Mouse (Mus musculus) MEL (cell line): ENCODE results near the gene Ibsp. TPM values are rescaled to one million over a fixed set of nuclear protein-coding genes. Genes with fewer than 3 reads are reported as not detected.

ENCODE experiments used
- DNase-seq: peaks from one replicate; pipeline ENCODE4 v3.0.0; 2011; ENCODE audit warnings: low read depth, low spot score
- H3K27ac ChIP-seq: 2 replicates; pipeline ENCODE4 v1.5.1; 2012; ENCODE audit warnings: low read depth, mild to moderate bottlenecking, control low read depth, low read length, moderate library complexity; ENCODE audit not compliant: control insufficient read depth
- H3K27me3 ChIP-seq, 2 experiments: fragments of 150-350 bp in 1 of 2; sonication (generic) in 1 of 2; 2 replicates each; pipeline ENCODE4 v1.6.1; 2012; ENCODE audit warnings: low read length in 2 of 2, mild to moderate bottlenecking in 2 of 2, improper control_type of control experiment in 1 of 2, moderate library complexity in 1 of 2; ENCODE audit not compliant: insufficient read depth in 2 of 2, control insufficient read depth in 1 of 2
- H3K36me3 ChIP-seq, 2 experiments: 2 replicates each; pipeline ENCODE4 v1.6.1; 2012 to 2014; ENCODE audit warnings: low read length in 2 of 2, improper control_type of control experiment in 1 of 2, inconsistent platforms in 1 of 2, mild to moderate bottlenecking in 1 of 2; ENCODE audit not compliant: insufficient read depth in 2 of 2, control insufficient read depth in 1 of 2
- H3K4me1 ChIP-seq, 2 experiments: fragments of 150-350 bp in 1 of 2; sonication (generic) in 1 of 2; 2 replicates each; pipeline ENCODE4 v1.6.1; 2012; ENCODE audit warnings: low read length in 2 of 2, improper control_type of control experiment in 1 of 2, mild to moderate bottlenecking in 1 of 2; ENCODE audit not compliant: insufficient read depth in 2 of 2, control insufficient read depth in 1 of 2
- H3K4me3 ChIP-seq, 2 experiments: fragments of 150-350 bp in 1 of 2; sonication (generic) in 1 of 2; 2 replicates each; pipeline ENCODE4 v1.5.1; 2012; ENCODE audit warnings: low read depth in 2 of 2, low read length in 2 of 2, mild to moderate bottlenecking in 2 of 2, moderate library complexity in 2 of 2, control low read depth in 1 of 2, improper control_type of control experiment in 1 of 2; ENCODE audit not compliant: control insufficient read depth in 1 of 2, insufficient read depth in 1 of 2
- H3K79me2 ChIP-seq: 2 replicates; pipeline ENCODE4 v1.6.1; 2012; ENCODE audit warnings: mild to moderate bottlenecking, low read length, moderate library complexity; ENCODE audit not compliant: control insufficient read depth, poor library complexity, insufficient read depth
- H3K9ac ChIP-seq: 2 replicates; pipeline ENCODE4 v1.6.1; 2012; ENCODE audit warnings: low read depth, mild to moderate bottlenecking, control low read depth, low read length, moderate library complexity; ENCODE audit not compliant: control insufficient read depth, poor library complexity, severe bottlenecking
- H3K9me3 ChIP-seq: fragments of 150-350 bp; sonication (generic); replicated peaks from 2 replicates; pipeline ENCODE4 v1.6.1; 2012; ENCODE audit warnings: mild to moderate bottlenecking, low read length, improper control_type of control experiment, moderate library complexity; ENCODE audit not compliant: insufficient read depth
- CHD1 ChIP-seq: IDR thresholded peaks from 2 replicates; pipeline ENCODE4 v1.6.1; 2012; ENCODE audit warnings: low read depth, mild to moderate bottlenecking, inconsistent platforms, low read length, improper control_type of control experiment
- CHD2 ChIP-seq: IDR thresholded peaks from 2 replicates; pipeline ENCODE4 v1.6.1; 2011; ENCODE audit warnings: low read length, improper control_type of control experiment
- CTCF ChIP-seq, 3 experiments: IDR thresholded peaks in 2 of 3; conservative IDR thresholded peaks in 1 of 3; 2 replicates each; pipeline ENCODE4 v1.5.1; 2011 to 2012; ENCODE audit warnings: low read length in 3 of 3, low read depth in 2 of 3, mild to moderate bottlenecking in 2 of 3, improper control_type of control experiment in 1 of 3, inconsistent platforms in 1 of 3, mixed read lengths in 1 of 3, moderate library complexity in 1 of 3; ENCODE audit not compliant: control insufficient read depth in 1 of 3, insufficient read depth in 1 of 3, poor library complexity in 1 of 3, severe bottlenecking in 1 of 3
- ELF1 ChIP-seq: IDR thresholded peaks from 2 replicates; pipeline ENCODE4 v1.6.1; 2014; ENCODE audit warnings: low read depth, mild to moderate bottlenecking, inconsistent platforms, low read length, improper control_type of control experiment, moderate library complexity
- EP300 ChIP-seq, 2 experiments: IDR thresholded peaks; 2 replicates each; pipeline ENCODE4 v1.6.1; 2011; ENCODE audit warnings: improper control_type of control experiment in 2 of 2, low read length in 2 of 2, low read depth in 1 of 2, mild to moderate bottlenecking in 1 of 2
- GABPA ChIP-seq: IDR thresholded peaks from 2 replicates; pipeline ENCODE4 v1.6.1; 2012; ENCODE audit warnings: low read depth, mild to moderate bottlenecking, inconsistent platforms, low read length, improper control_type of control experiment, moderate library complexity
- HCFC1 ChIP-seq: IDR thresholded peaks from 2 replicates; pipeline ENCODE4 v1.6.1; 2012; ENCODE audit warnings: low read depth, mild to moderate bottlenecking, inconsistent platforms, low read length, improper control_type of control experiment, moderate library complexity
- KAT2A ChIP-seq: conservative IDR thresholded peaks from 2 replicates; pipeline ENCODE4 v1.6.1; 2012; ENCODE audit warnings: low read depth, low read length, improper control_type of control experiment, inconsistent platforms
- MAFK ChIP-seq: IDR thresholded peaks from 2 replicates; pipeline ENCODE4 v1.6.1; 2011; ENCODE audit warnings: low read depth, mild to moderate bottlenecking, low read length, improper control_type of control experiment, borderline replicate concordance
- MEF2A ChIP-seq: IDR thresholded peaks from 2 replicates; pipeline ENCODE4 v1.6.1; 2014; ENCODE audit warnings: low read depth, mild to moderate bottlenecking, inconsistent platforms, low read length, improper control_type of control experiment; ENCODE audit not compliant: poor library complexity, insufficient replicate concordance, severe bottlenecking; ENCODE audit errors: extremely low read depth
- MXI1 ChIP-seq: IDR thresholded peaks from 2 replicates; pipeline ENCODE4 v1.6.1; 2011; ENCODE audit warnings: mild to moderate bottlenecking, low read depth, low read length, improper control_type of control experiment
- MYC ChIP-seq: IDR thresholded peaks from 2 replicates; pipeline ENCODE4 v1.6.1; 2011; ENCODE audit warnings: low read depth, mild to moderate bottlenecking, low read length, improper control_type of control experiment, moderate library complexity
- NRF1 ChIP-seq: IDR thresholded peaks from 2 replicates; pipeline ENCODE4 v1.6.1; 2014; ENCODE audit warnings: low read depth, mild to moderate bottlenecking, inconsistent platforms, low read length, improper control_type of control experiment, moderate library complexity; ENCODE audit not compliant: poor library complexity, insufficient read depth, severe bottlenecking
- POLR2A ChIP-seq, 2 experiments: IDR thresholded peaks; 2 replicates each; pipeline ENCODE4 v1.6.1; 2011 to 2012; ENCODE audit warnings: low read length in 2 of 2, mild to moderate bottlenecking in 2 of 2, control low read depth in 1 of 2, improper control_type of control experiment in 1 of 2, low read depth in 1 of 2, moderate library complexity in 1 of 2; ENCODE audit not compliant: control insufficient read depth in 1 of 2, insufficient read depth in 1 of 2, poor library complexity in 1 of 2
- RCOR1 ChIP-seq: IDR thresholded peaks from 2 replicates; pipeline ENCODE4 v1.6.1; 2012; ENCODE audit warnings: low read depth, mild to moderate bottlenecking, inconsistent platforms, low read length, improper control_type of control experiment
- TAL1 ChIP-seq: IDR thresholded peaks from 2 replicates; pipeline ENCODE4 v1.6.1; 2012; ENCODE audit warnings: mild to moderate bottlenecking, inconsistent platforms, low read length, moderate library complexity, mixed read lengths
- TBP ChIP-seq: IDR thresholded peaks from 2 replicates; pipeline ENCODE4 v1.8.0; 2011; ENCODE audit warnings: low read depth, low read length, improper control_type of control experiment
- ZC3H11A ChIP-seq: IDR thresholded peaks from 2 replicates; pipeline ENCODE4 v1.6.1; 2012; ENCODE audit warnings: low read depth, mild to moderate bottlenecking, inconsistent platforms, low read length, improper control_type of control experiment
- polyA plus RNA-seq, 2 experiments: library from polyadenylated mRNA; stranded (reverse) in 1 of 2; unstranded in 1 of 2; fragments of >175 nt in 1 of 2; fragments of >200 nt in 1 of 2; gene quantifications; 2 replicates each; pipeline versions ENCODE4 v1.2.1 to v1.2.4; 2012; ENCODE audit warnings: low replicate concordance in 2 of 2, low read depth in 1 of 2; ENCODE audit not compliant: insufficient read length in 2 of 2, insufficient read depth in 1 of 2, missing spikeins in 1 of 2
- total RNA-seq: library from RNA; depleted of rRNA; stranded (reverse); fragments of 300-350 nt; gene quantifications from 2 replicates; pipeline ENCODE4 v1.2.3, GENCODE M21; 2012

The Ibsp gene
- total and polyA plus RNA-seq, 3 experiments: not detected

- H3K9ac ChIP-seq: no peak overlapping the region
- no peak overlapping the region for H3K4me3 ChIP-seq
- no peak for DNase-seq
- H3K36me3 ChIP-seq: no peaks in the 10 kb centered on the region
- H3K27me3 ChIP-seq: no peaks in the 10 kb centered on the region
- TF ChIP-seq POLR2A (IDR thresholded peaks at IDR 0.05; ENCODE audit: control insufficient read depth in 1 of 2, insufficient read depth in 1 of 2, low read depth in 1 of 2, low read length in 2 of 2, poor library complexity in 1 of 2) (no peak), TAL1 (no peak), MAFK (no peak), TBP (no peak), CTCF (IDR thresholded peaks at IDR 0.05 in 2 of 3, conservative IDR thresholded peaks at IDR 0.05 in 1 of 3; ENCODE audit: control insufficient read depth in 1 of 3, insufficient read depth in 1 of 3, low read depth in 2 of 3, low read length in 3 of 3, poor library complexity in 1 of 3, severe bottlenecking in 1 of 3) (no peak), EP300 (IDR thresholded peaks at IDR 0.05; ENCODE audit: low read depth in 1 of 2, low read length in 2 of 2) (no peak), RCOR1 (no peak), NRF1 (no peak), MXI1 (no peak), HCFC1 (no peak), GABPA (no peak), MYC (no peak)
- TF ChIP-seq, all 39 proteins: peak for 0
- Histone ChIP-seq H3K9me3 (no peaks in the 10 kb centered on the region), H3K4me1 (no peaks in the 10 kb centered on the region), H3K79me2 (no peaks in the 10 kb centered on the region), H3K27ac (no peak overlapping the region)
Measured at GRCm38 (mm10) chr5:104327389-104327788, 28.4 kb downstream of the Ibsp start.

GRCm38 (mm10) chr5:104327876-104328275 lies 28.9 kb downstream of the Ibsp start:
- H3K36me3 ChIP-seq: no peaks in the 10 kb centered on the region
- H3K79me2 ChIP-seq: no peaks in the 10 kb centered on the region
- no peak for TF ChIP-seq MEF2A
- no peak for TF ChIP-seq MAFK
- no peak for TF ChIP-seq KAT2A
- TF ChIP-seq ELF1: no peak
- no peak for TF ChIP-seq CHD1
- no peak for TF ChIP-seq CHD2
- TF ChIP-seq ZC3H11A: no peak
- H3K9ac ChIP-seq: no peak overlapping the region
- H3K4me3 ChIP-seq: no peak overlapping the region
- no peak overlapping the region for H3K27ac ChIP-seq
- no peaks in the 10 kb centered on the region for H3K9me3 ChIP-seq
- H3K27me3 ChIP-seq: no peaks in the 10 kb centered on the region
- no peak for DNase-seq
- no peaks in the 10 kb centered on the region for H3K4me1 ChIP-seq
